Mouse (Mus musculus): Measurements from ENCODE around the gene Uap1. TPM values are rescaled to one million over a fixed set of nuclear protein-coding genes. Genes with fewer than 3 reads are reported as not detected.
"Not testable (repeated sequence)": the region's sequence is repeated elsewhere in the genome, so short reads cannot be mapped to it uniquely, and the experiment has no call there.

Uap1 gene
- total RNA-seq, 2 experiments from 2014 or later: 62.0 to 105 TPM

- ATAC-seq (replicated peaks; ENCODE audit: poor library complexity): no peak
Observed at GRCm38 (mm10) chr1:170124644-170125043, 50.1 kb downstream of the Uap1 start.

GRCm38 (mm10) chr1:170113616-170114015 is 61.1 kb downstream of the Uap1 start:
- ATAC-seq (replicated peaks; ENCODE audit: poor library complexity): no peak

DNA sequence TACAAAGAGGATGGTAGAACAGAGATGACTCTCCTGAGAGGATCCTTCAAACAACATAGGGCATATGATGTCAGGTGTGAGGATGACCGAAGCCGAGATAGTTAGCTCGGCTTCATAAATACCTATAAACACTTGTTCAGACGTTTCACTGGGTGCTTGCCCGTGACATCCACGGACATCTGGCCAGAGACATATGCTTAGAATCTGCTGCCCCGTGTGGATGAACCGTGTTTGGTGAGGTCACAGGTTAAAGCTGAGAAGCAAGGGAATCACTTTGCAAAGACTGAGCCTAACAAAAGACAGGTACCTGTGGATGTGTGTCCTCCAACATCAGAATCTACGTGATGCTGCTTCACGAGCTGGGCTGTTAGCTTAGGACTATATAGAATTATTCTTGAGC is 62.5 kb downstream of the Uap1 start:
- no peak for ATAC-seq (replicated peaks; ENCODE audit: poor library complexity)

- ATAC-seq (replicated peaks; ENCODE audit: poor library complexity): no peak
Observed at GRCm38 (mm10) chr1:170111651-170112226, 63.0 kb downstream of the Uap1 start.

GRCm38 (mm10) chr1:170110516-170111332 is 64.0 kb downstream of the Uap1 start, which contains the start of gene Ddr2:
Gene Ddr2 (minus strand): TSS chr1:170110762.
- ATAC-seq (replicated peaks; ENCODE audit: poor library complexity): no peak

DNA sequence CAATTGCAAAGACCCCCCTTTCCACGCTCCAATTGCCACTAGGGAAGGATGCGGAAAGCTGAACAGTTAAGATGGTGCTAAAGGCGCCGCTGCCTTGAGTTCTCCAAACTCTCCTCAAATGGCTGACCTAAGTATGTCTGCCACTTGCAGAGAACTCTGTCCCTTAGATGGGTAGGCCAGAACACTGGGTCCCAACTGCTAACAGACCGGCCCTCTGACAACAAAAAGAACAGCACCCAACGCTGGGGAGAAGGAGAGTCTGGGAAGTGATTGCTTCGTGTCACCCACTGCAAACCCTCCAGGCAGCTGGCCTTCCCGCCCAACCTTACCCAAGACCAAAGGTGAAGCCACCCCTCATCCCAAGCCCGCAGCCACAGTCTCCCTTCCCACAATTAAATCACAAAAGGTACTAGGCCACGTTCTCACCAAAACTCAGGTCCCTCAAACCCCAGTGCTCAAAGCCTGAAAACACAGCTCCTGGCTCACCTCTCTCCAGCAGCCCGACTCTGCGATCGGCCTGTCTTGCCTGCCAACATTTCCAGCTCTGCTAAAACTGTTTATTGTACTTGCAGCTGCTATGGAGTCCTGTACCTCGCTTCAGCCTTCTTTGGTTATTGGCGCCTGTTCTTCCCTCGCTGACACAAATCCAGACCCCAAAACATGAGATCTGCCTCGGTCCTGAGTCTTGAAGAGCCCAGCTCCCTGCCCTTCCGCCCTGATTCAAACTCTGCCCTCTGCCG is 64.8 kb downstream of the Uap1 start:
- ATAC-seq (replicated peaks; ENCODE audit: poor library complexity): no peak

DNA sequence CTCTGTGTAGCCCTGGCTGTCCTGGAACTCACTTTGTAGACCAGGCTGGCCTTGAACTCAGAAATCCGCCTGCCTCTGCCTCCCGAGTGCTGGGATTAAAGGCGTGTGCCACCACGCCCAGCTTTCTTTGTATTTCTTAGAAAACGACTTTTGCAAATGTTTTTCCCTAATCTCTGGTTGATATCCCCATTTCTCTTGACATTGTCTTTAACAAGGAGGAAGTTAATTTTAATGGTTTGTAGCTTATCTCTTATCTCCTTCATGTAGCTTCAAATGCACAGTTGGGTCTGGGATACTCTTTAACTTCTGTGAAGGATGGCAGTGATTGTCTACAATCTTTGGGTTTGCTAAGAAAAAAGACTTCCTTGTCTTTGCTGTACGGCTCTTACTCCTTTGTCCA is 71.9 kb downstream of the Uap1 start:
- ATAC-seq (replicated peaks; ENCODE audit: poor library complexity): not testable (repeated sequence)

Other genes starting within 250 kb of the Uap1 start
- not detected in 2 replicates for gene Ccdc190, start 246.3 kb downstream of the Uap1 start, total RNA-seq (2015)
- gene Ccdc190, start 246.3 kb downstream of the Uap1 start, total RNA-seq (2017): not detected in 2 replicates
- 2.6 and 4.7 TPM in 2 replicates for gene Hsd17b7, start 205.7 kb downstream of the Uap1 start, total RNA-seq (2015)
- 3.0 and 3.1 TPM in 2 replicates for gene Hsd17b7, start 205.7 kb downstream of the Uap1 start, total RNA-seq (2017)
- gene Ddr2, start 64.2 kb downstream of the Uap1 start, total RNA-seq (2015): not detected in 2 replicates
- not detected in 2 replicates for gene Ddr2, start 64.2 kb downstream of the Uap1 start, total RNA-seq (2017)
- 41.6 and 45.7 TPM in 2 replicates for gene Uhmk1, start 40.4 kb upstream of the Uap1 start, total RNA-seq (2015)
- 40.8 and 50.4 TPM in 2 replicates for gene Uhmk1, start 40.4 kb upstream of the Uap1 start, total RNA-seq (2017)
- not detected in 2 replicates for gene Sh2d1b2, start 57.8 kb upstream of the Uap1 start, total RNA-seq (2015)
- not detected in 2 replicates for gene Sh2d1b2, start 57.8 kb upstream of the Uap1 start, total RNA-seq (2017)
- gene Sh2d1b1, start 102.4 kb upstream of the Uap1 start, total RNA-seq (2015): 6.5 TPM in 2 replicates
- 4.5 and 5.2 TPM in 2 replicates for gene Sh2d1b1, start 102.4 kb upstream of the Uap1 start, total RNA-seq (2017)
- gene Gm7694, start 131.4 kb upstream of the Uap1 start, total RNA-seq (2015): 4.5 and 4.6 TPM in 2 replicates
- gene Gm7694, start 131.4 kb upstream of the Uap1 start, total RNA-seq (2017): 1.4 and 2.2 TPM in 2 replicates
- gene Spata46, start 133.8 kb upstream of the Uap1 start, total RNA-seq (2015): not detected in 2 replicates
- gene Spata46, start 133.8 kb upstream of the Uap1 start, total RNA-seq (2017): not detected in 2 replicates